Mouse (Mus musculus) intestine, postnatal 0 days (tissue): ENCODE results near the gene Ggt7. TPM values are rescaled to one million over a fixed set of nuclear protein-coding genes. Genes with fewer than 3 reads are reported as not detected.

ENCODE experiments used
- ATAC-seq: fragments of 200-750 bp; cut with Nextera tagmentation; 2 replicates; pipeline ENCODE4 v1.8.0; 2017; ENCODE audit warnings: mild to moderate bottlenecking, moderate TSS enrichment, moderate library complexity
- H3K27ac ChIP-seq: fragments of 300-500 bp; sonication (generic); 2 replicates; pipeline ENCODE4 v1.5.1; 2014; ENCODE audit warnings: mild to moderate bottlenecking, low read depth, low read length, moderate library complexity
- H3K27me3 ChIP-seq: fragments of 300-500 bp; sonication (generic); replicated peaks from 2 replicates; pipeline ENCODE4 v1.6.1; 2014; ENCODE audit warnings: low read length, mixed read lengths; ENCODE audit not compliant: control insufficient read depth, insufficient read depth
- H3K36me3 ChIP-seq: fragments of 300-500 bp; sonication (generic); 2 replicates; pipeline ENCODE4 v1.6.1; 2014; ENCODE audit warnings: mild to moderate bottlenecking, moderate library complexity; ENCODE audit not compliant: control insufficient read depth, insufficient read depth
- H3K4me1 ChIP-seq: fragments of 300-500 bp; sonication (generic); replicated peaks from 2 replicates; pipeline ENCODE4 v1.6.1; 2014; ENCODE audit warnings: antibody characterized with exemption, low read length, mixed read lengths; ENCODE audit not compliant: control insufficient read depth, insufficient read depth
- H3K4me2 ChIP-seq: fragments of 300-500 bp; sonication (generic); replicated peaks from 2 replicates; pipeline ENCODE4 v1.6.1; 2014; ENCODE audit warnings: low read depth, mild to moderate bottlenecking, moderate library complexity
- H3K4me3 ChIP-seq: fragments of 300-500 bp; sonication (generic); 2 replicates; pipeline ENCODE4 v1.5.1; 2014; ENCODE audit warnings: low read depth, low read length
- H3K9ac ChIP-seq: fragments of 300-500 bp; sonication (generic); 2 replicates; pipeline ENCODE4 v1.6.1; 2014; ENCODE audit warnings: mild to moderate bottlenecking, low read depth, low read length
- H3K9me3 ChIP-seq: fragments of 300-500 bp; sonication (generic); 2 replicates; pipeline ENCODE4 v1.6.1; 2016; ENCODE audit warnings: mixed run types; ENCODE audit not compliant: control insufficient read depth
- CTCF ChIP-seq: sonication (generic); IDR thresholded peaks from 2 replicates; pipeline ENCODE4 v1.5.1; 2016; ENCODE audit warnings: low read depth, mild to moderate bottlenecking, control low read depth, antibody characterized with exemption, moderate library complexity
- WGBS: fragments of 180-500 bp; shearing (Covaris S2); extraction: QIAGEN DNeasy Blood & Tissue Kit; methylation state at CpG from one replicate; pipeline ENCODE4 v1.1.7; 2014; 5-methylcytosine and 5-hydroxymethylcytosine counted together
- polyA plus RNA-seq: library from polyadenylated mRNA; unstranded; fragments of >200 nt; fragmentation: Nextera tagmentation; extraction: Ambion mirVana; gene quantifications from 2 replicates; pipeline ENCODE4 v1.2.1, GENCODE M21; 2015

The Ggt7 gene
- polyA plus RNA-seq, 1 experiment from 2014 or later = 2.6 TPM

- WGBS = 80% methylated on average over 6 of the region's 6 CpGs
- no peak for ATAC-seq
- Histone ChIP-seq H3K9ac (no peak overlapping the region), H3K36me3 (no peaks in the 10 kb centered on the region), H3K27me3 (no peaks in the 10 kb centered on the region), H3K4me3 (no peak overlapping the region), H3K27ac (no peak overlapping the region), H3K4me1 (no peaks in the 10 kb centered on the region), H3K4me2 (no peak overlapping the region), H3K9me3 (no peaks in the 10 kb centered on the region)
- TF ChIP-seq CTCF = no peak
These were observed 27.0 kb downstream of the Ggt7 start for GRCm38 (mm10) chr2:155490998-155491397.

GRCm38 (mm10) chr2:155482021-155482420 lies 36.0 kb downstream of the Ggt7 start:
- H3K9me3 ChIP-seq = no peaks in the 10 kb centered on the region
- H3K4me3 ChIP-seq = no peak overlapping the region
- no peaks in the 10 kb centered on the region for H3K36me3 ChIP-seq
- ATAC-seq = no peak
- peak; percentile 75 for TF ChIP-seq CTCF
- H3K27me3 ChIP-seq = no peaks in the 10 kb centered on the region
- H3K9ac ChIP-seq = no peak overlapping the region
- H3K27ac ChIP-seq = no peak overlapping the region
- H3K4me1 ChIP-seq = no peaks in the 10 kb centered on the region
- WGBS = 46% methylated on average over 3 of the region's 3 CpGs
- no peak overlapping the region for H3K4me2 ChIP-seq

GRCm38 (mm10) chr2:155473570-155474088 lies 44.4 kb downstream of the Ggt7 start, which contains the start of gene Ncoa6:
Gene Ncoa6 (minus strand): TSS chr2:155473894.
- TF ChIP-seq CTCF = 0 out of 2 replicates have a peak, but pooled peaks have one; percentile 5
- WGBS = under 1% methylated on average over 59 of the region's 72 CpGs
- H3K4me3 ChIP-seq = peak within 1 kb of the TSS; percentile 97
- peak within 1 kb of the TSS; percentile 99 for H3K9ac ChIP-seq
- H3K27me3 ChIP-seq = no peaks in the 10 kb centered on the region
- H3K9me3 ChIP-seq = no peaks in the 10 kb centered on the region
- H3K27ac ChIP-seq = peak within 1 kb of the TSS; percentile 93
- peaks cover 3% of the 10 kb centered on the region; the same call in 1 of the 2 replicates for H3K4me1 ChIP-seq
- H3K4me2 ChIP-seq = peak within 1 kb of the TSS; percentile 74
- H3K36me3 ChIP-seq = no peaks in the 10 kb centered on the region
- peak; percentile 81 for ATAC-seq

GRCm38 (mm10) chr2:155472671-155473569 lies 45.1 kb downstream of the Ggt7 start:
- no peaks in the 10 kb centered on the region for H3K27me3 ChIP-seq

GRCm38 (mm10) chr2:155466861-155467260 lies 51.2 kb downstream of the Ggt7 start:
- Histone ChIP-seq H3K27me3 (no peaks in the 10 kb centered on the region), H3K4me1 (0 out of 2 replicates have a peak, but pooled peaks cover 3% of the 10 kb centered on the region), H3K9ac (no peak overlapping the region), H3K4me2 (no peak overlapping the region), H3K27ac (no peak overlapping the region), H3K36me3 (no peaks in the 10 kb centered on the region), H3K4me3 (no peak overlapping the region), H3K9me3 (no peaks in the 10 kb centered on the region)
- ATAC-seq = no peak
- no peak for TF ChIP-seq CTCF
- 73% methylated on average over 1 of the region's 1 CpGs for WGBS

More at GRCm38 (mm10) chr2:155472671-155473569, 45.1 kb downstream of the Ggt7 start:
- H3K27ac ChIP-seq = peak overlapping the region; percentile 93
- peak overlapping the region; percentile 99 for H3K9ac ChIP-seq
- peak; percentile 76; the same call in 1 of the 2 replicates for ATAC-seq
- H3K36me3 ChIP-seq = no peaks in the 10 kb centered on the region
- H3K4me1 ChIP-seq = peaks cover 3% of the 10 kb centered on the region; the same call in 1 of the 2 replicates
- H3K4me2 ChIP-seq = peak overlapping the region; percentile 74
- H3K9me3 ChIP-seq = no peaks in the 10 kb centered on the region
- TF ChIP-seq CTCF = no peak
- H3K4me3 ChIP-seq = peak overlapping the region; percentile 97
- WGBS = under 1% methylated on average over 61 of the region's 71 CpGs

- no peak overlapping the region for H3K4me3 ChIP-seq
- no peak overlapping the region for H3K9ac ChIP-seq
- no peaks in the 10 kb centered on the region for H3K4me1 ChIP-seq
- WGBS = 76% methylated on average over 7 of the region's 7 CpGs
- H3K4me2 ChIP-seq = no peak overlapping the region
- H3K36me3 ChIP-seq = peaks cover 3% of the 10 kb centered on the region; the same call in 1 of the 2 replicates
- ATAC-seq = no peak
- no peak for TF ChIP-seq CTCF
- no peaks in the 10 kb centered on the region for H3K9me3 ChIP-seq
- no peak overlapping the region for H3K27ac ChIP-seq
- no peaks in the 10 kb centered on the region for H3K27me3 ChIP-seq
These were observed 64.4 kb downstream of the Ggt7 start for GRCm38 (mm10) chr2:155453591-155453990.
